Mouse (Mus musculus): ENCODE measurements at regions not wholly inside any gene's neighbourhood (a gene's known extent, or its start where the extent isn't known, plus 50 kb on each side); places are given as distances from the start of the nearest gene placed in this dataset.

DNA sequence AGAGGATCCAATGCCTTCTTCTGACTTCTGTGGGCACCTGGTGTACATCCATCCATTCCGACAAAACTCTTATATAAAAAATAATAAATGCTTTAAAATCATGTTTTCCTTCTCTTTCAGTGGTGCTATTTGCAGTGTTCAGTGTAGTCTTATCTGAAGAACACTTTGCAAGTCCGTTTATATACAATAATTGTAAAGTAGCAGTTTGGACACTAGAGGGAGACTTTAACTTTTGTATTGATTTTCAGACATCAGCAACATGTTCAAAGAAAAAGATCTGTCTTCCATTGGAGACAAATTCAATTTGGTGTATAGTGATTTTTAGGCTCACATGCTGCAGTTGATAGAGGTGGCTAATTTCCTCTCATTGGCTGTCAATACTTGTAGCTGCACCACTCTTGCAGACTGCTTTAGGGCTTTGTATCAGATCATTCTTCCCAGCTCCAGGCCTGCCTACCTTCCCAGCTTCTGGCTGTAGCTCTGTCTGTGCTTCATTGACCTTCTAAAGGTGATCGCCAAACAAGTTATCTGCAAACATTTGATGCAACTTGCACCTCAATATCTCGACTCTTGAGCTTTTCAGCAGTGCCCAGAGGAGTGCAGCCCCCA, 74.8 kb upstream of the Sult1c1 start:
- no peaks in the 10 kb centered on the region for H3K9me3 ChIP-seq (ENCODE audit: low read length)
- TF ChIP-seq CTCF (conservative IDR thresholded peaks at IDR 0.05; ENCODE audit: low read length) (peak; percentile 38), POU5F1 (IDR thresholded peaks at IDR 0.05; ENCODE audit: borderline replicate concordance, low read length) (no peak)
- no peaks in the 10 kb centered on the region for H3K4me1 ChIP-seq (replicated peaks; ENCODE audit: low read depth, low read length)

GRCm38 (mm10) chr17:54061280-54061679, 70.8 kb upstream of the Sult1c1 start:
- Histone ChIP-seq H3K4me1 (replicated peaks; ENCODE audit: low read depth, low read length) (no peaks in the 10 kb centered on the region), H3K9me3 (ENCODE audit: low read length) (no peaks in the 10 kb centered on the region), H3K27me3 (ENCODE audit: insufficient read depth, low read length) (no peaks in the 10 kb centered on the region), H3K4me3 (replicated peaks; ENCODE audit: low read length) (no peak overlapping the region), H3K36me3 (ENCODE audit: insufficient read depth, low read length) (no peaks in the 10 kb centered on the region)
- peak; percentile 58 for TF ChIP-seq CTCF (conservative IDR thresholded peaks at IDR 0.05; ENCODE audit: low read length)
- no peak for TF ChIP-seq POU5F1 (IDR thresholded peaks at IDR 0.05; ENCODE audit: borderline replicate concordance, low read length)

More for the DNA sequence above, 74.8 kb upstream of the Sult1c1 start:
- Histone ChIP-seq H3K36me3 (ENCODE audit: insufficient read depth, low read length) (no peaks in the 10 kb centered on the region), H3K27me3 (ENCODE audit: insufficient read depth, low read length) (no peaks in the 10 kb centered on the region), H3K4me3 (replicated peaks; ENCODE audit: low read length) (no peak overlapping the region)
